Mouse (Mus musculus): ENCODE results near the gene Galnt15. TPM values are rescaled to one million over a fixed set of nuclear protein-coding genes. Genes with fewer than 3 reads are reported as not detected.
"Not testable (repeated sequence)": the region's sequence is repeated elsewhere in the genome, so short reads cannot be mapped to it uniquely, and the experiment has no call there.

The Galnt15 gene
- total RNA-seq, 4 experiments from 2014 or later: 2.4 to 4.9 (median 4.1) TPM

GRCm38 (mm10) chr14:32087584-32088248, 58.9 kb downstream of the Galnt15 start:
- DNase-seq (ENCODE audit: low spot score in 2 of 2): not testable (repeated sequence)

- DNase-seq (ENCODE audit: low spot score in 2 of 2): no peak
Measured at GRCm38 (mm10) chr14:32091124-32091523, 62.3 kb downstream of the Galnt15 start.

GRCm38 (mm10) chr14:32091704-32092103, 62.9 kb downstream of the Galnt15 start:
- no peak for DNase-seq (ENCODE audit: low spot score in 2 of 2)

- no peak for DNase-seq (ENCODE audit: low spot score in 2 of 2)
Measured at GRCm38 (mm10) chr14:32093018-32093417, 64.2 kb downstream of the Galnt15 start.

- no peak for DNase-seq (ENCODE audit: low spot score in 2 of 2)
Measured at GRCm38 (mm10) chr14:32093500-32094117, 64.8 kb downstream of the Galnt15 start.

- no peak for DNase-seq (ENCODE audit: low spot score in 2 of 2)
Measured at GRCm38 (mm10) chr14:32095646-32096045, 66.9 kb downstream of the Galnt15 start.

GRCm38 (mm10) chr14:32096740-32097139, 68.0 kb downstream of the Galnt15 start:
- no peak for DNase-seq (ENCODE audit: low spot score in 2 of 2)

GRCm38 (mm10) chr14:32097691-32098090, 68.9 kb downstream of the Galnt15 start:
- DNase-seq (ENCODE audit: low spot score in 2 of 2): no peak

- no peak for DNase-seq (ENCODE audit: low spot score in 2 of 2)
Measured at GRCm38 (mm10) chr14:32098951-32099350, 70.2 kb downstream of the Galnt15 start.

- no peak for DNase-seq (ENCODE audit: low spot score in 2 of 2)
Measured at GRCm38 (mm10) chr14:32103556-32103955, 74.8 kb downstream of the Galnt15 start.

- DNase-seq (ENCODE audit: low spot score in 2 of 2): no peak
Measured at GRCm38 (mm10) chr14:32105663-32106062, 76.9 kb downstream of the Galnt15 start.

- no peak for DNase-seq (ENCODE audit: low spot score in 2 of 2)
Measured at GRCm38 (mm10) chr14:32106911-32107310, 78.1 kb downstream of the Galnt15 start.

Other genes starting within 250 kb of the Galnt15 start
- 10 to 100 TPM; 61.3 to 65.9 (median 64.2) TPM for gene Ankrd28, start 198.3 kb upstream of the Galnt15 start, total RNA-seq (2022)
- gene Oxnad1, start 56.4 kb downstream of the Galnt15 start, total RNA-seq (2022): 10 to 100 TPM; 13.7 to 18.5 (median 16.4) TPM
- 10 to 100 TPM; 41.0 to 45.8 (median 45.1) TPM for gene Dph3, start 56.7 kb downstream of the Galnt15 start, total RNA-seq (2022)
- not detected for gene Msmb, start 113.0 kb downstream of the Galnt15 start, total RNA-seq (2022)
- 100 to 1,000 TPM in 1 of 4 experiments, 10 to 100 TPM in 3; 93.6 to 102 (median 95.5) TPM for gene Ncoa4, start 130.9 kb downstream of the Galnt15 start, total RNA-seq (2022)
- 10 to 100 TPM; 56.9 to 83.5 (median 63.1) TPM for gene Timm23, start 172.9 kb downstream of the Galnt15 start, total RNA-seq (2022)
- 10 to 100 TPM; 37.3 to 42.6 (median 38.8) TPM for gene Parg, start 173.0 kb downstream of the Galnt15 start, total RNA-seq (2022)